Mouse (Mus musculus) midbrain, embryonic 11.5 days (tissue): ENCODE results near the gene Clcnka. TPM values are rescaled to one million over a fixed set of nuclear protein-coding genes. Genes with fewer than 3 reads are reported as not detected.

Source experiments
- ATAC-seq: fragments of 200-750 bp; cut with Nextera tagmentation; 2 replicates; pipeline ENCODE4 v1.8.0; 2017; ENCODE audit warnings: moderate TSS enrichment, moderate library complexity; ENCODE audit not compliant: low FRiP score
- DNase-seq: peaks from one replicate; pipeline ENCODE4 v3.0.0; 2015; ENCODE audit warnings: low spot score; ENCODE audit errors: missing footprints
- H3K27ac ChIP-seq: fragments of 300-500 bp; sonication (generic); 2 replicates; pipeline ENCODE4 v1.5.1; 2014; ENCODE audit warnings: low read depth, low read length
- H3K27me3 ChIP-seq: fragments of 300-500 bp; sonication (generic); 2 replicates; pipeline ENCODE4 v1.6.1; 2014; ENCODE audit warnings: mild to moderate bottlenecking, low read length, moderate library complexity, mixed read lengths; ENCODE audit not compliant: control insufficient read depth, insufficient read depth
- H3K36me3 ChIP-seq: fragments of 300-500 bp; sonication (generic); 2 replicates; pipeline ENCODE4 v1.6.1; 2014; ENCODE audit warnings: mild to moderate bottlenecking, low read length, moderate library complexity, mixed read lengths; ENCODE audit not compliant: control insufficient read depth, insufficient read depth
- H3K4me1 ChIP-seq: fragments of 300-500 bp; sonication (generic); 2 replicates; pipeline ENCODE4 v1.6.1; 2014; ENCODE audit warnings: low read length; ENCODE audit not compliant: control insufficient read depth, insufficient read depth
- H3K4me2 ChIP-seq: fragments of 300-500 bp; sonication (generic); 2 replicates; pipeline ENCODE4 v1.6.1; 2014; ENCODE audit warnings: mild to moderate bottlenecking, moderate library complexity
- H3K4me3 ChIP-seq: fragments of 300-500 bp; sonication (generic); 2 replicates; pipeline ENCODE4 v1.5.1; 2014; ENCODE audit warnings: low read depth, low read length
- H3K9ac ChIP-seq: fragments of 300-500 bp; sonication (generic); 2 replicates; pipeline ENCODE4 v1.6.1; 2014; ENCODE audit warnings: low read length
- H3K9me3 ChIP-seq: fragments of 300-500 bp; sonication (generic); 2 replicates; pipeline ENCODE4 v1.6.1; 2016; ENCODE audit warnings: low read length; ENCODE audit not compliant: control insufficient read depth
- WGBS: fragments of 180-500 bp; shearing (Covaris S2); extraction: QIAGEN DNeasy Blood & Tissue Kit; methylation state at CpG from one replicate; pipeline ENCODE4 v1.1.7; 2014; 5-methylcytosine and 5-hydroxymethylcytosine counted together
- polyA plus RNA-seq: library from polyadenylated mRNA; unstranded; fragments of >200 nt; fragmentation: Nextera tagmentation; extraction: Ambion mirVana; gene quantifications from 2 replicates; pipeline ENCODE4 v1.2.1, GENCODE M21; 2014

Gene Clcnka
- polyA plus RNA-seq, 1 experiment from 2014 or later = not detected

- DNase-seq = no peak
- H3K27ac ChIP-seq = no peak overlapping the region
- no peak overlapping the region for H3K4me2 ChIP-seq
- no peaks in the 10 kb centered on the region for H3K36me3 ChIP-seq
- H3K9me3 ChIP-seq = no peaks in the 10 kb centered on the region
- no peak for ATAC-seq
- H3K9ac ChIP-seq = no peak overlapping the region
- 65% methylated on average over 7 of the region's 7 CpGs for WGBS
- no peaks in the 10 kb centered on the region for H3K27me3 ChIP-seq
- no peak overlapping the region for H3K4me3 ChIP-seq
- H3K4me1 ChIP-seq = no peaks in the 10 kb centered on the region
Observed at GRCm38 (mm10) chr4:141351972-141352371, 46.6 kb downstream of the Clcnka start.

GRCm38 (mm10) chr4:141350015-141350414 lies 48.5 kb downstream of the Clcnka start:
- Histone ChIP-seq H3K4me2 (no peak overlapping the region), H3K9me3 (no peaks in the 10 kb centered on the region), H3K27ac (no peak overlapping the region), H3K4me1 (no peaks in the 10 kb centered on the region), H3K4me3 (no peak overlapping the region), H3K9ac (no peak overlapping the region), H3K27me3 (no peaks in the 10 kb centered on the region), H3K36me3 (no peaks in the 10 kb centered on the region)
- DNase-seq (no peak), ATAC-seq (no peak)
- WGBS = 88% methylated on average over 12 of the region's 12 CpGs

GRCm38 (mm10) chr4:141348616-141349015 lies 49.9 kb downstream of the Clcnka start:
- Histone ChIP-seq H3K27me3 (no peaks in the 10 kb centered on the region), H3K27ac (no peak overlapping the region), H3K4me2 (no peak overlapping the region), H3K9me3 (no peaks in the 10 kb centered on the region), H3K4me1 (no peaks in the 10 kb centered on the region), H3K36me3 (no peaks in the 10 kb centered on the region), H3K4me3 (no peak overlapping the region), H3K9ac (no peak overlapping the region)
- DNase-seq = no peak
- 71% methylated on average over 11 of the region's 11 CpGs for WGBS
- no peak for ATAC-seq

GRCm38 (mm10) chr4:141347365-141347797 lies 51.1 kb downstream of the Clcnka start:
- Histone ChIP-seq H3K4me1 (no peaks in the 10 kb centered on the region), H3K4me2 (no peak overlapping the region), H3K9me3 (no peaks in the 10 kb centered on the region), H3K4me3 (no peak overlapping the region), H3K9ac (no peak overlapping the region), H3K36me3 (no peaks in the 10 kb centered on the region), H3K27me3 (no peaks in the 10 kb centered on the region), H3K27ac (no peak overlapping the region)
- ATAC-seq = no peak
- no peak for DNase-seq
- 74% methylated on average over 8 of the region's 8 CpGs for WGBS

- Histone ChIP-seq H3K9me3 (no peaks in the 10 kb centered on the region), H3K9ac (no peak overlapping the region), H3K36me3 (no peaks in the 10 kb centered on the region), H3K4me2 (no peak overlapping the region), H3K27me3 (no peaks in the 10 kb centered on the region), H3K4me1 (0 out of 2 replicates have a peak, but pooled peaks cover 2% of the 10 kb centered on the region), H3K4me3 (no peak overlapping the region), H3K27ac (no peak overlapping the region)
- 94% methylated on average over 12 of the region's 12 CpGs for WGBS
- no peak for DNase-seq
- ATAC-seq = no peak
Observed at GRCm38 (mm10) chr4:141345219-141345618, 53.3 kb downstream of the Clcnka start.

GRCm38 (mm10) chr4:141343515-141343914 lies 55.0 kb downstream of the Clcnka start:
- 73% methylated on average over 7 of the region's 7 CpGs for WGBS
- DNase-seq (no peak), ATAC-seq (no peak)
- no peak overlapping the region for H3K27ac ChIP-seq
- no peak overlapping the region for H3K9ac ChIP-seq
- no peaks in the 10 kb centered on the region for H3K9me3 ChIP-seq
- H3K27me3 ChIP-seq = no peaks in the 10 kb centered on the region
- no peaks in the 10 kb centered on the region for H3K36me3 ChIP-seq
- H3K4me1 ChIP-seq = peaks cover 11% of the 10 kb centered on the region
- no peak overlapping the region for H3K4me3 ChIP-seq
- H3K4me2 ChIP-seq = no peak overlapping the region

GRCm38 (mm10) chr4:141341477-141341876 lies 57.0 kb downstream of the Clcnka start:
- Histone ChIP-seq H3K4me1 (peaks cover 22% of the 10 kb centered on the region), H3K27ac (no peak overlapping the region), H3K4me2 (no peak overlapping the region), H3K27me3 (no peaks in the 10 kb centered on the region), H3K4me3 (no peak overlapping the region), H3K9me3 (no peaks in the 10 kb centered on the region), H3K9ac (no peak overlapping the region), H3K36me3 (no peaks in the 10 kb centered on the region)
- WGBS = 57% methylated on average over 7 of the region's 7 CpGs
- ATAC-seq (no peak), DNase-seq (no peak)

- H3K27me3 ChIP-seq = no peaks in the 10 kb centered on the region
- H3K4me2 ChIP-seq = no peak overlapping the region
- H3K4me3 ChIP-seq = no peak overlapping the region
- no peaks in the 10 kb centered on the region for H3K9me3 ChIP-seq
- ATAC-seq = no peak
- H3K27ac ChIP-seq = no peak overlapping the region; the same call in 1 of the 2 replicates
- 4% methylated on average over 1 of the region's 1 CpGs for WGBS
- H3K9ac ChIP-seq = peak overlapping the region; percentile 42; the same call in 1 of the 2 replicates
- no peak for DNase-seq
- no peaks in the 10 kb centered on the region for H3K36me3 ChIP-seq
- peaks cover 44% of the 10 kb centered on the region for H3K4me1 ChIP-seq
Observed at GRCm38 (mm10) chr4:141338853-141339252, 59.7 kb downstream of the Clcnka start.

GRCm38 (mm10) chr4:141337986-141338385 lies 60.5 kb downstream of the Clcnka start:
- Histone ChIP-seq H3K27ac (no peak overlapping the region), H3K27me3 (no peaks in the 10 kb centered on the region), H3K4me2 (no peak overlapping the region), H3K4me3 (no peak overlapping the region), H3K4me1 (peaks cover 46% of the 10 kb centered on the region), H3K9me3 (no peaks in the 10 kb centered on the region), H3K36me3 (no peaks in the 10 kb centered on the region), H3K9ac (peak overlapping the region; percentile 42; the same call in 1 of the 2 replicates)
- ATAC-seq = no peak
- no peak for DNase-seq
- WGBS = 33% methylated on average over 6 of the region's 6 CpGs
